Mouse (Mus musculus) G1E (cell line): ENCODE results near the gene Gm8094. TPM values are rescaled to one million over a fixed set of nuclear protein-coding genes. Genes with fewer than 3 reads are reported as not detected.
"Not testable (repeated sequence)": the region's sequence is repeated elsewhere in the genome, so short reads cannot be mapped to it uniquely, and the experiment has no call there.

ENCODE experiments used
- ATAC-seq: 2 replicates; pipeline ENCODE4 v1.8.0; 2016; ENCODE audit warnings: mild to moderate bottlenecking; ENCODE audit not compliant: insufficient number of reproducible peaks, poor library complexity, low FRiP score, severe bottlenecking; ENCODE audit errors: extremely low read depth
- DNase-seq: peaks from one replicate; pipeline ENCODE4 v3.0.0; 2012; ENCODE audit warnings: low spot score
- H3K27me3 ChIP-seq: 2 replicates; pipeline ENCODE4 v1.6.1; 2012; ENCODE audit warnings: mild to moderate bottlenecking, low read length, inconsistent platforms; ENCODE audit not compliant: insufficient read depth
- H3K36me3 ChIP-seq: replicated peaks from 2 replicates; pipeline ENCODE3; 2012; ENCODE audit warnings: mild to moderate bottlenecking, inconsistent platforms
- H3K4me1 ChIP-seq: 2 replicates; pipeline ENCODE4 v1.6.1; 2012; ENCODE audit warnings: low read depth, low read length, inconsistent platforms, mixed read lengths; ENCODE audit not compliant: insufficient read depth
- H3K4me3 ChIP-seq: 2 replicates; pipeline ENCODE4 v1.5.1; 2012; ENCODE audit warnings: low read depth, mild to moderate bottlenecking, inconsistent platforms, low read length, moderate library complexity, mixed read lengths
- H3K9me3 ChIP-seq: replicated peaks from 2 replicates; pipeline ENCODE4 v1.6.1; 2012; ENCODE audit warnings: inconsistent platforms
- polyA plus RNA-seq: library from polyadenylated mRNA; stranded (reverse); fragments of >175 nt; gene quantifications from 2 replicates; pipeline ENCODE4 v1.2.3, GENCODE M21; 2012
- total RNA-seq, 2 experiments: library from RNA; stranded (forward) in 1 of 2; stranded (reverse) in 1 of 2; fragments of 200-1000 nt in 1 of 2; fragments of >200 nt in 1 of 2; fragmentation: Nextera tagmentation in 1 of 2; gene quantifications; 2 replicates each; pipeline ENCODE4 v1.2.3; 2014 to 2017

Gene Gm8094
- total RNA-seq (2014; fragmentation: Nextera tagmentation) (not detected in 2 replicates), total RNA-seq (2017) (not detected in 2 replicates), polyA plus RNA-seq (not detected in 2 replicates)

GRCm38 (mm10) chr14:43076543-43076942 lies at the start of gene Gm8094:
Gene Gm8094, minus strand, starts transcription at chr14:43076643.
- H3K9me3 ChIP-seq, H3K4me1 ChIP-seq, H3K36me3 ChIP-seq, DNase-seq, H3K27me3 ChIP-seq, ATAC-seq, H3K4me3 ChIP-seq: not testable (repeated sequence)

- not testable (repeated sequence) for H3K9me3 ChIP-seq, ATAC-seq, H3K36me3 ChIP-seq, H3K4me1 ChIP-seq, H3K4me3 ChIP-seq, H3K27me3 ChIP-seq, DNase-seq
Measured at GRCm38 (mm10) chr14:43119673-43120072, 43.2 kb upstream of the Gm8094 start.

- DNase-seq, H3K4me3 ChIP-seq, ATAC-seq, H3K9me3 ChIP-seq, H3K36me3 ChIP-seq, H3K27me3 ChIP-seq, H3K4me1 ChIP-seq: not testable (repeated sequence)
Measured at GRCm38 (mm10) chr14:43100301-43100700, 23.9 kb upstream of the Gm8094 start, which contains the start of gene Gm8104. Gene Gm8104, plus strand, starts transcription at chr14:43100601.

GRCm38 (mm10) chr14:43089103-43089919 lies 12.9 kb upstream of the Gm8094 start:
- not testable (repeated sequence) for DNase-seq, H3K36me3 ChIP-seq, H3K9me3 ChIP-seq, H3K4me1 ChIP-seq, ATAC-seq, H3K4me3 ChIP-seq, H3K27me3 ChIP-seq

- H3K4me3 ChIP-seq, ATAC-seq, H3K4me1 ChIP-seq, H3K9me3 ChIP-seq, H3K36me3 ChIP-seq, DNase-seq, H3K27me3 ChIP-seq: not testable (repeated sequence)
Measured at GRCm38 (mm10) chr14:43084936-43085730, 8.7 kb upstream of the Gm8094 start.

DNA sequence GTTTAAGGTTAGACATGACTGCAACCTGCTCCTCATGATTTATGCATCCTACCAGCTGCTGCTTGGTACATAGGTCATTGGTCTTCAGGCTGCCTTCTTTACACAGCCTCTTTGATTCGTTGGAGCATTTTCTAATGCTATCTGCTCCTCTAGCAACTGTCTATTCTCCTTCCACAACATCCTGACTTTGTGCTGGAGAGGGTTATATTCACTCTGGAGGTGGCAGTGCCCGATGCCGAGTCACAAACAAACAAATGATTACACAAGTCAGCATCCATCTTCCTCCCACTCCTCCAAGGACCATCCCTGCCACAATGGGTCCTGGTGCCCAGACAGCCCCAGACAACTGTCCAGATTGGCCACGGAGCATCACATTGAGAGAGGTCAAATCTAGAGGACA lies 16.3 kb downstream of the Gm8094 start:
- not testable (repeated sequence) for H3K4me3 ChIP-seq, H3K36me3 ChIP-seq, DNase-seq, H3K9me3 ChIP-seq, H3K4me1 ChIP-seq, ATAC-seq, H3K27me3 ChIP-seq

- not testable (repeated sequence) for ATAC-seq, H3K9me3 ChIP-seq, H3K4me3 ChIP-seq, H3K36me3 ChIP-seq, DNase-seq, H3K4me1 ChIP-seq, H3K27me3 ChIP-seq
Measured at GRCm38 (mm10) chr14:43058063-43058462, 18.4 kb downstream of the Gm8094 start.

Other genes with a start within 250 kb of the Gm8094 start
- gene Gm21977, start 223.2 kb downstream of the Gm8094 start, total RNA-seq (2014; fragmentation: Nextera tagmentation): not detected in 2 replicates
- not detected in 2 replicates for gene Gm21977, start 223.2 kb downstream of the Gm8094 start, total RNA-seq (2017)
- not detected in 2 replicates for gene Gm21977, start 223.2 kb downstream of the Gm8094 start, polyA plus RNA-seq
- not detected in 2 replicates for gene Gm8082, start 83.0 kb downstream of the Gm8094 start, total RNA-seq (2014; fragmentation: Nextera tagmentation)
- 0.23 TPM in 1 of 2 replicates, not detected in the other for gene Gm8082, start 83.0 kb downstream of the Gm8094 start, total RNA-seq (2017)
- gene Gm8082, start 83.0 kb downstream of the Gm8094 start, polyA plus RNA-seq: not detected in 2 replicates
- gene Gm10376, start 61.0 kb downstream of the Gm8094 start, total RNA-seq (2014; fragmentation: Nextera tagmentation): not detected in 2 replicates
- gene Gm10376, start 61.0 kb downstream of the Gm8094 start, total RNA-seq (2017): 0.64 and 0.76 TPM in 2 replicates
- gene Gm10376, start 61.0 kb downstream of the Gm8094 start, polyA plus RNA-seq: not detected in 2 replicates
- gene Gm8104, start 24.0 kb upstream of the Gm8094 start, total RNA-seq (2014; fragmentation: Nextera tagmentation): not detected in 2 replicates
- not detected in 2 replicates for gene Gm8104, start 24.0 kb upstream of the Gm8094 start, total RNA-seq (2017)
- not detected in 2 replicates for gene Gm8104, start 24.0 kb upstream of the Gm8094 start, polyA plus RNA-seq
- gene Gm7233, start 103.2 kb upstream of the Gm8094 start, total RNA-seq (2014; fragmentation: Nextera tagmentation): not detected in 2 replicates
- gene Gm7233, start 103.2 kb upstream of the Gm8094 start, total RNA-seq (2017): 0.06 TPM in 1 of 2 replicates, not detected in the other
- not detected in 2 replicates for gene Gm7233, start 103.2 kb upstream of the Gm8094 start, polyA plus RNA-seq
- gene Gm8122, start 158.7 kb upstream of the Gm8094 start, total RNA-seq (2014; fragmentation: Nextera tagmentation): not detected in 2 replicates
- gene Gm8122, start 158.7 kb upstream of the Gm8094 start, total RNA-seq (2017): not detected in 2 replicates
- gene Gm8122, start 158.7 kb upstream of the Gm8094 start, polyA plus RNA-seq: not detected in 2 replicates
- 0.53 TPM in 1 of 2 replicates, not detected in the other for gene Gm8126, start 182.0 kb upstream of the Gm8094 start, total RNA-seq (2014; fragmentation: Nextera tagmentation)
- 0.17 and 0.66 TPM in 2 replicates for gene Gm8126, start 182.0 kb upstream of the Gm8094 start, total RNA-seq (2017)
- gene Gm8126, start 182.0 kb upstream of the Gm8094 start, polyA plus RNA-seq: not detected in 2 replicates
- 14.6 and 23.0 TPM in 2 replicates for gene Gm9732, start 198.4 kb upstream of the Gm8094 start, total RNA-seq (2014; fragmentation: Nextera tagmentation)
- gene Gm9732, start 198.4 kb upstream of the Gm8094 start, total RNA-seq (2017): 9.5 and 11.7 TPM in 2 replicates
- gene Gm9732, start 198.4 kb upstream of the Gm8094 start, polyA plus RNA-seq: 0.24 and 0.56 TPM in 2 replicates
- not detected in 2 replicates for gene Gm8127, start 217.2 kb upstream of the Gm8094 start, total RNA-seq (2014; fragmentation: Nextera tagmentation)
- gene Gm8127, start 217.2 kb upstream of the Gm8094 start, total RNA-seq (2017): not detected in 2 replicates
- gene Gm8127, start 217.2 kb upstream of the Gm8094 start, polyA plus RNA-seq: not detected in 2 replicates